Mouse (Mus musculus) lung, adult 2 months (tissue): ENCODE data around the gene Trim41.

Experiments
- CTCF ChIP-seq: fragments of 200-500 bp; IDR thresholded peaks from 2 replicates; pipeline ENCODE4 v1.5.1; 2011; ENCODE audit warnings: mild to moderate bottlenecking, low read length, control low read depth; ENCODE audit not compliant: insufficient read depth
- POLR2A ChIP-seq: fragments of 200-500 bp; IDR thresholded peaks from 2 replicates; pipeline ENCODE4 v1.6.1; 2011; ENCODE audit warnings: low read depth, mild to moderate bottlenecking, control low read depth, low read length, borderline replicate concordance; ENCODE audit errors: extremely low read depth

DNA sequence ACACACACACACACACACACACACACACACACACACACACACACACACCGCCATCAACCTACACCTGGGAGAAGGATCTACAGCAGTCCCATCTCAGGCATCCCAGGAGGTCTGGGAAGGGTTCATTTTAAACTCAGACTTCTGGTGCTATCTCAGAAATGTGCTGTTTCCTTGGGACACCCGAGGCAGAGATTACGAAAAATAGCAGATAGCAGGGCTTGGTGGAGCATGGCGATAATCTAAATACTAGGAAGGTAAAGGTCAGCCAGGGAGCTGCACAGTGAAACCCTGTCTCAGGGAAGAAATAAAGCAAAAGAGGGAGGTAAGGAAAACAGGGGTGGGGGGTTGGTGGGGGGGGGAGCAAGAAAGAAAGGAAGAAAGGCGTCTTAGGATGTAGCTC is 19.9 kb downstream of the Trim41 start:
- no peak for TF ChIP-seq POLR2A
- no peak for TF ChIP-seq CTCF
